Mouse (Mus musculus) MEL (cell line): Measurements from ENCODE around the gene Lyplal1. TPM values are rescaled to one million over a fixed set of nuclear protein-coding genes. Genes with fewer than 3 reads are reported as not detected.

Experiments used
- DNase-seq: peaks from one replicate; pipeline ENCODE4 v3.0.0; 2011; ENCODE audit warnings: low read depth, low spot score
- H3K27ac ChIP-seq: 2 replicates; pipeline ENCODE4 v1.5.1; 2012; ENCODE audit warnings: low read depth, mild to moderate bottlenecking, control low read depth, low read length, moderate library complexity; ENCODE audit not compliant: control insufficient read depth
- H3K27me3 ChIP-seq, 2 experiments: fragments of 150-350 bp in 1 of 2; sonication (generic) in 1 of 2; 2 replicates each; pipeline ENCODE4 v1.6.1; 2012; ENCODE audit warnings: low read length in 2 of 2, mild to moderate bottlenecking in 2 of 2, improper control_type of control experiment in 1 of 2, moderate library complexity in 1 of 2; ENCODE audit not compliant: insufficient read depth in 2 of 2, control insufficient read depth in 1 of 2
- H3K36me3 ChIP-seq, 2 experiments: 2 replicates each; pipeline ENCODE4 v1.6.1; 2012 to 2014; ENCODE audit warnings: low read length in 2 of 2, improper control_type of control experiment in 1 of 2, inconsistent platforms in 1 of 2, mild to moderate bottlenecking in 1 of 2; ENCODE audit not compliant: insufficient read depth in 2 of 2, control insufficient read depth in 1 of 2
- H3K4me1 ChIP-seq, 2 experiments: fragments of 150-350 bp in 1 of 2; sonication (generic) in 1 of 2; 2 replicates each; pipeline ENCODE4 v1.6.1; 2012; ENCODE audit warnings: low read length in 2 of 2, improper control_type of control experiment in 1 of 2, mild to moderate bottlenecking in 1 of 2; ENCODE audit not compliant: insufficient read depth in 2 of 2, control insufficient read depth in 1 of 2
- H3K4me3 ChIP-seq, 2 experiments: fragments of 150-350 bp in 1 of 2; sonication (generic) in 1 of 2; 2 replicates each; pipeline ENCODE4 v1.5.1; 2012; ENCODE audit warnings: low read depth in 2 of 2, low read length in 2 of 2, mild to moderate bottlenecking in 2 of 2, moderate library complexity in 2 of 2, control low read depth in 1 of 2, improper control_type of control experiment in 1 of 2; ENCODE audit not compliant: control insufficient read depth in 1 of 2, insufficient read depth in 1 of 2
- H3K79me2 ChIP-seq: 2 replicates; pipeline ENCODE4 v1.6.1; 2012; ENCODE audit warnings: mild to moderate bottlenecking, low read length, moderate library complexity; ENCODE audit not compliant: control insufficient read depth, poor library complexity, insufficient read depth
- H3K9ac ChIP-seq: 2 replicates; pipeline ENCODE4 v1.6.1; 2012; ENCODE audit warnings: low read depth, mild to moderate bottlenecking, control low read depth, low read length, moderate library complexity; ENCODE audit not compliant: control insufficient read depth, poor library complexity, severe bottlenecking
- H3K9me3 ChIP-seq: fragments of 150-350 bp; sonication (generic); replicated peaks from 2 replicates; pipeline ENCODE4 v1.6.1; 2012; ENCODE audit warnings: mild to moderate bottlenecking, low read length, improper control_type of control experiment, moderate library complexity; ENCODE audit not compliant: insufficient read depth
- BHLHE40 ChIP-seq: IDR thresholded peaks from 2 replicates; pipeline ENCODE4 v1.6.1; 2012; ENCODE audit warnings: low read depth, mild to moderate bottlenecking, inconsistent platforms, low read length, improper control_type of control experiment, borderline replicate concordance
- CHD1 ChIP-seq: IDR thresholded peaks from 2 replicates; pipeline ENCODE4 v1.6.1; 2012; ENCODE audit warnings: low read depth, mild to moderate bottlenecking, inconsistent platforms, low read length, improper control_type of control experiment
- CHD2 ChIP-seq: IDR thresholded peaks from 2 replicates; pipeline ENCODE4 v1.6.1; 2011; ENCODE audit warnings: low read length, improper control_type of control experiment
- E2F4 ChIP-seq: IDR thresholded peaks from 2 replicates; pipeline ENCODE4 v1.6.1; 2011; ENCODE audit warnings: low read depth, low read length, improper control_type of control experiment, borderline replicate concordance
- POLR2AphosphoS5 ChIP-seq: IDR thresholded peaks from 2 replicates; pipeline ENCODE4 v1.6.1; 2012; ENCODE audit warnings: low read depth, borderline replicate concordance, mild to moderate bottlenecking, inconsistent platforms, low read length, moderate library complexity, mixed read lengths
- SIN3A ChIP-seq: IDR thresholded peaks from 2 replicates; pipeline ENCODE4 v1.6.1; 2012; ENCODE audit warnings: low read length, improper control_type of control experiment, inconsistent platforms
- TAL1 ChIP-seq: IDR thresholded peaks from 2 replicates; pipeline ENCODE4 v1.6.1; 2012; ENCODE audit warnings: mild to moderate bottlenecking, inconsistent platforms, low read length, moderate library complexity, mixed read lengths
- TCF12 ChIP-seq: IDR thresholded peaks from 2 replicates; pipeline ENCODE4 v1.6.1; 2014; ENCODE audit warnings: low read depth, mild to moderate bottlenecking, inconsistent platforms, low read length, improper control_type of control experiment, moderate library complexity
- USF2 ChIP-seq, 2 experiments: IDR thresholded peaks; 2 replicates each; pipeline ENCODE4 v1.6.1; 2011 to 2012; ENCODE audit warnings: improper control_type of control experiment in 2 of 2, low read length in 2 of 2, borderline replicate concordance in 1 of 2, inconsistent platforms in 1 of 2, low read depth in 1 of 2, mild to moderate bottlenecking in 1 of 2; ENCODE audit not compliant: insufficient read depth in 1 of 2
- ZC3H11A ChIP-seq: IDR thresholded peaks from 2 replicates; pipeline ENCODE4 v1.6.1; 2012; ENCODE audit warnings: low read depth, mild to moderate bottlenecking, inconsistent platforms, low read length, improper control_type of control experiment
- polyA plus RNA-seq, 2 experiments: library from polyadenylated mRNA; stranded (reverse) in 1 of 2; unstranded in 1 of 2; fragments of >175 nt in 1 of 2; fragments of >200 nt in 1 of 2; gene quantifications; 2 replicates each; pipeline versions ENCODE4 v1.2.1 to v1.2.4; 2012; ENCODE audit warnings: low replicate concordance in 2 of 2, low read depth in 1 of 2; ENCODE audit not compliant: insufficient read length in 2 of 2, insufficient read depth in 1 of 2, missing spikeins in 1 of 2
- total RNA-seq: library from RNA; depleted of rRNA; stranded (reverse); fragments of 300-350 nt; gene quantifications from 2 replicates; pipeline ENCODE4 v1.2.3, GENCODE M21; 2012

The Lyplal1 gene
- total and polyA plus RNA-seq, 3 experiments: not detected

- DNase-seq: no peak
- no peaks in the 10 kb centered on the region for H3K79me2 ChIP-seq
- no peak for TF ChIP-seq ZC3H11A
- TF ChIP-seq, all 39 proteins: peak for 0
- Histone ChIP-seq H3K9ac (no peak overlapping the region), H3K27me3 (no peaks in the 10 kb centered on the region), H3K4me1 (no peaks in the 10 kb centered on the region), H3K9me3 (no peaks in the 10 kb centered on the region), H3K27ac (no peak overlapping the region), H3K36me3 (no peaks in the 10 kb centered on the region), H3K4me3 (no peak overlapping the region)
Measured at GRCm38 (mm10) chr1:186066266-186066897, 50.7 kb downstream of the Lyplal1 start.

GRCm38 (mm10) chr1:186060041-186060440 lies 57.1 kb downstream of the Lyplal1 start:
- Histone ChIP-seq H3K9me3 (no peaks in the 10 kb centered on the region), H3K79me2 (no peaks in the 10 kb centered on the region), H3K27ac (no peak overlapping the region), H3K4me1 (no peaks in the 10 kb centered on the region), H3K4me3 (no peak overlapping the region), H3K36me3 (no peaks in the 10 kb centered on the region), H3K9ac (no peak overlapping the region), H3K27me3 (no peaks in the 10 kb centered on the region)
- no peak for TF ChIP-seq SIN3A
- no peak for TF ChIP-seq USF2 (IDR thresholded peaks at IDR 0.05; ENCODE audit: borderline replicate concordance in 1 of 2, insufficient read depth in 1 of 2, low read depth in 1 of 2, low read length in 2 of 2)
- no peak for TF ChIP-seq POLR2AphosphoS5
- TF ChIP-seq TAL1: no peak
- no peak for TF ChIP-seq ZC3H11A
- TF ChIP-seq CHD2: no peak
- DNase-seq: no peak

GRCm38 (mm10) chr1:186054227-186054626 lies 62.9 kb downstream of the Lyplal1 start:
- no peak overlapping the region for H3K27ac ChIP-seq
- no peak overlapping the region for H3K4me3 ChIP-seq
- H3K27me3 ChIP-seq: no peaks in the 10 kb centered on the region
- H3K9me3 ChIP-seq: no peaks in the 10 kb centered on the region
- no peak for DNase-seq
- H3K79me2 ChIP-seq: no peaks in the 10 kb centered on the region
- H3K36me3 ChIP-seq: no peaks in the 10 kb centered on the region
- TF ChIP-seq CHD1: no peak
- no peak for TF ChIP-seq TCF12
- no peak for TF ChIP-seq SIN3A
- no peak for TF ChIP-seq E2F4
- no peak for TF ChIP-seq ZC3H11A
- TF ChIP-seq TAL1: no peak
- no peak for TF ChIP-seq BHLHE40
- no peaks in the 10 kb centered on the region for H3K4me1 ChIP-seq
- H3K9ac ChIP-seq: no peak overlapping the region
